Comparison of ENCODE assay signal across 20 mouse cellular contexts in genomic region chr11:94547271-94547670, GRCm38 (mm10). TPM values are rescaled to one million over a fixed set of nuclear protein-coding genes. Genes with fewer than 3 reads are reported as not detected.
DNase-seq lines count a peak whose midpoint lies in the region; TF ChIP-seq lines count a peak whose summit lies in the region.
"Had no signal": no experiment of that assay in that cellular context is flagged by ENCODE, and none has a peak within 500 bp of the region (broad histone marks: within the 10 kb centered on the region; RNA-seq: fewer than 3 reads in every experiment).

No protein-coding gene starts in this region.

- peak; percentile 58 for DNase-seq in cerebellum, adult 11-12 months
- no peak for DNase-seq in cerebellum, adult 2 months
- peak; percentile 56 for DNase-seq in cerebellum, adult 9-10 months
- no peak for DNase-seq in cerebellum, postnatal 10 days
- peak; percentile 91 for DNase-seq in heart, adult 11 months
- DNase-seq in heart, adult 18-20 months, result no peak
- DNase-seq: adrenal gland, adult 8-10 months; adrenal gland, postnatal 14 days; adrenal gland, postnatal 36 days; B cell, adult 2 months had no signal

- no peak for TF ChIP-seq POLR2A in cerebellum, adult 2 months (IDR thresholded peaks at IDR 0.05; ENCODE audit: borderline replicate concordance, insufficient read depth, low read length)

- no peak overlapping the region for H3K4me3 ChIP-seq in cerebellum, adult 2 months (replicated peaks; ENCODE audit: insufficient read depth, low read depth, low read length)
- H3K4me3 ChIP-seq: forebrain, embryonic 12.5 days had no signal

- H3K4me1 ChIP-seq in cerebellum, adult 2 months (ENCODE audit: control insufficient read depth, insufficient read depth, low read length), result peaks cover 7% of the 10 kb centered on the region; the same call in 1 of the 2 replicates

- TF ChIP-seq CTCF in cerebellum, adult 2 months (IDR thresholded peaks at IDR 0.05; ENCODE audit: borderline replicate concordance, insufficient read depth, low read depth, low read length), result no peak

- 88% methylated on average over 6 of the region's 6 CpGs for WGBS in cerebellum, adult 2 months

- no peak overlapping the region for H3K27ac ChIP-seq in cerebellum, adult 2 months (ENCODE audit: insufficient read depth, low read length)
- H3K27ac ChIP-seq: embryonic facial prominence, embryonic 10.5 days; embryonic facial prominence, embryonic 12.5 days; forebrain, embryonic 10.5 days; forebrain, embryonic 12.5 days had no signal

- no peaks in the 10 kb centered on the region for H3K27me3 ChIP-seq in cerebellum, adult 2 months (ENCODE audit: control insufficient read depth, insufficient read depth, low read length)
- H3K27me3 ChIP-seq: CH12.LX; embryonic facial prominence, embryonic 12.5 days; Patski had no signal

RNA-seq across cellular contexts. Expression of gene Rsad1, which starts 1.8 kb away (rescaled TPM):
- 19.7 and 20.8 TPM in 2 replicates for polyA plus RNA-seq in cerebellum, adult 2 months (2012; rRNA removed)
- 10 to 100 TPM in 1 of 2 experiments, 1 to 10 TPM in 1; 8.5 to 10.3 TPM for total RNA-seq in heart, adult 18-20 months (2021)

RNA-seq across cellular contexts. Expression of gene Chad, which starts 17.6 kb away (rescaled TPM):
- 0.82 and 1.1 TPM in 2 replicates for polyA plus RNA-seq in cerebellum, adult 2 months (2012; rRNA removed)
- total RNA-seq in heart, adult 18-20 months (2021), result 1 to 10 TPM; 1.4 to 3.2 TPM
- total RNA-seq: adrenal gland, adult 18-20 months; adrenal gland, postnatal 14 days; adrenal gland, postnatal 36 days had no signal
- polyA plus RNA-seq: G1E had no signal

RNA-seq across cellular contexts. Expression of gene Mycbpap, which starts 25.7 kb away (rescaled TPM):
- 3.6 and 4.9 TPM in 2 replicates for polyA plus RNA-seq in cerebellum, adult 2 months (2012; rRNA removed)
- 1 to 10 TPM in 1 of 2 experiments, under 1 TPM in 1; 0.67 to 1.5 TPM for total RNA-seq in heart, adult 18-20 months (2021)
- total RNA-seq: G1E had no signal
- polyA plus RNA-seq: activated CD4-positive, CD25-positive, alpha-beta regulatory T cell, adult 4 months; CD4-positive, CD25-positive, alpha-beta regulatory T cell, adult 4 months; G1E had no signal

RNA-seq across cellular contexts. Expression of gene Epn3, which starts 47.5 kb away (rescaled TPM):
- polyA plus RNA-seq in cerebellum, adult 2 months (2012; rRNA removed), result 31.1 and 35.9 TPM in 2 replicates
- 10 to 100 TPM; 19.3 to 21.1 TPM for total RNA-seq in heart, adult 18-20 months (2021)
- total RNA-seq: G1E had no signal
- polyA plus RNA-seq: activated CD4-positive, CD25-positive, alpha-beta regulatory T cell, adult 4 months; CD4-positive, CD25-positive, alpha-beta regulatory T cell, adult 4 months; G1E had no signal

RNA-seq across cellular contexts. Expression of gene Acsf2, which starts 54.4 kb away (rescaled TPM):
- 13.1 and 15.2 TPM in 2 replicates for polyA plus RNA-seq in cerebellum, adult 2 months (2012; rRNA removed)
- 10 to 100 TPM; 30.4 to 33.5 TPM for total RNA-seq in heart, adult 18-20 months (2021)

Comparison
In these comparisons a context has a peak if more than half of its experiments do, and no peak if none do; other contexts are left out.
1. DNase-seq: peak in cerebellum, adult 11-12 months (single experiment), cerebellum, adult 9-10 months (single experiment) and heart, adult 11 months (single experiment); none in cerebellum, adult 2 months (0 of 2), cerebellum, postnatal 10 days (0 of 2) and heart, adult 18-20 months (0 of 2).